ENCODE assay signal across 12 mouse cellular contexts in the genomic region with DNA sequence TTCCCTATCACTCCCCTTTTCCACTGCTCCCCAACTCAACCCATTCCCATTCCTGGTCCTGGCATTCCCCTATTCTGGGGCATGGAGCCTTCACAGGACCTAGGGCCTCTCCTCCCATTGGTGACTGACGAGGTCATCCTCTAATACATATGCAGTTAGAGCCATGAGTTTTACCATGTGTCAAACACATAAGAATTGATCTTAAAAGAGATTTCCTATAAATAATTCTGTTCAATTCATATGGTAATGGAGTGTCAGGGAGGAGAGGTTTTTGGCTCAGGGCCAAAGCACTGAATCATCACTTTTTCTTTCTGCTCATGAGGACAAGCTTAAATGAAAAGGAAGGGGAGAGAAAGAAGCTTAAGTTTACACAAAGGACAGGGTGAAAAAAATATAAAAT. TPM values are rescaled to one million over a fixed set of nuclear protein-coding genes. Genes with fewer than 3 reads are reported as not detected.
DNase-seq lines count a peak whose midpoint lies in the region; ATAC-seq lines count a peak whose summit lies in the region.
"Had no signal": no experiment of that assay in that cellular context is flagged by ENCODE, and none has a peak within 500 bp of the region (broad histone marks: within the 10 kb centered on the region; RNA-seq: fewer than 3 reads in every experiment).

No protein-coding gene starts in this region.

- peak; percentile 16 for DNase-seq in adrenal gland, postnatal 14 days
- DNase-seq in adrenal gland, adult 2 months, result no peak
- DNase-seq in left cerebral cortex, adult 18-20 months (ENCODE audit: low spot score in 2 of 2), result peak; percentile 12 to 14
- DNase-seq in left cerebral cortex, postnatal 36 days (ENCODE audit: low spot score in 2 of 2), result no peak
- DNase-seq in ZHBTc4 (ENCODE audit: low read depth, low spot score), result peak; percentile 18
- DNase-seq in midbrain, embryonic 11.5 days (ENCODE audit: low spot score, missing footprints), result no peak
- no peak for DNase-seq in heart, adult 8-10 months (ENCODE audit: low spot score)
- no peak for DNase-seq in thymus, postnatal 0 days (ENCODE audit: low spot score)

- no peak overlapping the region for H3K27ac ChIP-seq in midbrain, embryonic 11.5 days (ENCODE audit: low read depth, low read length)
- H3K27ac ChIP-seq: intestine, embryonic 15.5 days; limb, embryonic 15.5 days; macrophage had no signal

- no peaks in the 10 kb centered on the region for H3K9me3 ChIP-seq in midbrain, embryonic 11.5 days (ENCODE audit: control insufficient read depth, low read length)
- H3K9me3 ChIP-seq: intestine, embryonic 15.5 days; limb, embryonic 15.5 days had no signal

- WGBS in midbrain, embryonic 11.5 days, result 10% methylated on average over 1 of the region's 1 CpGs

- no peaks in the 10 kb centered on the region for H3K27me3 ChIP-seq in midbrain, embryonic 11.5 days (ENCODE audit: control insufficient read depth, insufficient read depth, low read length)
- H3K27me3 ChIP-seq: intestine, embryonic 15.5 days; limb, embryonic 15.5 days had no signal

- H3K4me3 ChIP-seq in midbrain, embryonic 11.5 days (ENCODE audit: low read depth, low read length), result no peak overlapping the region
- H3K4me3 ChIP-seq: intestine, embryonic 15.5 days; limb, embryonic 15.5 days had no signal

- peak; percentile 84 for ATAC-seq in midbrain, embryonic 11.5 days (ENCODE audit: low FRiP score)
- ATAC-seq: intestine, embryonic 15.5 days had no signal

- no peak overlapping the region for H3K4me2 ChIP-seq in midbrain, embryonic 11.5 days
- H3K4me2 ChIP-seq: heart, embryonic 11.5 days; intestine, embryonic 15.5 days; limb, embryonic 15.5 days had no signal

- H3K9ac ChIP-seq in midbrain, embryonic 11.5 days (ENCODE audit: low read length), result no peak overlapping the region
- H3K9ac ChIP-seq: intestine, embryonic 15.5 days; limb, embryonic 15.5 days had no signal

- H3K36me3 ChIP-seq in midbrain, embryonic 11.5 days (ENCODE audit: control insufficient read depth, insufficient read depth, low read length), result no peaks in the 10 kb centered on the region
- H3K36me3 ChIP-seq: intestine, embryonic 15.5 days; limb, embryonic 15.5 days had no signal

- peaks cover 6% of the 10 kb centered on the region for H3K4me1 ChIP-seq in midbrain, embryonic 11.5 days (ENCODE audit: control insufficient read depth, insufficient read depth, low read length)
- H3K4me1 ChIP-seq: intestine, embryonic 15.5 days; limb, embryonic 15.5 days had no signal

- intact Hi-C loops in left cerebral cortex, postnatal 36 days (cut with DNase I), result no loop called here

RNA-seq across cellular contexts. Expression of a gene that starts 7.4 kb away (rescaled TPM):
- 13.4 and 15.6 TPM in 2 replicates for total RNA-seq in adrenal gland, postnatal 14 days (2021)
- total RNA-seq in adrenal gland, adult 2 months (2021), result 10 to 100 TPM; 21.5 to 30.5 TPM
- polyA plus RNA-seq in adrenal gland, adult 2 months (2012; rRNA removed), result 48.3 and 51.6 TPM in 2 replicates
- total RNA-seq in left cerebral cortex, adult 18-20 months (2021), result 100 to 1,000 TPM; 108 to 116 TPM
- 100 to 1,000 TPM in 1 of 2 experiments, 10 to 100 TPM in 1; 90.9 to 106 TPM for total RNA-seq in left cerebral cortex, postnatal 36 days (2021)
- 22.9 and 24.5 TPM in 2 replicates for polyA plus RNA-seq in midbrain, embryonic 11.5 days (2014; fragmentation: Nextera tagmentation; extraction: Ambion mirVana)
- 10 to 100 TPM; 22.3 to 29.1 (median 24.1) TPM for total RNA-seq in heart, adult 8-10 months (2022)
- polyA plus RNA-seq in thymus, postnatal 0 days (2015; fragmentation: Nextera tagmentation; extraction: Ambion mirVana), result 4.3 and 4.4 TPM in 2 replicates

RNA-seq across cellular contexts. Expression of a gene that starts 10.6 kb away (rescaled TPM):
- 2.8 and 3.7 TPM in 2 replicates for total RNA-seq in adrenal gland, postnatal 14 days (2021)
- 1 to 10 TPM; 4.5 to 5.0 TPM for total RNA-seq in adrenal gland, adult 2 months (2021)
- polyA plus RNA-seq in adrenal gland, adult 2 months (2012; rRNA removed), result 3.9 and 4.7 TPM in 2 replicates
- 1 to 10 TPM; 1.3 to 1.5 TPM for total RNA-seq in left cerebral cortex, adult 18-20 months (2021)
- 1 to 10 TPM; 2.2 to 2.4 TPM for total RNA-seq in left cerebral cortex, postnatal 36 days (2021)
- 2.8 and 3.6 TPM in 2 replicates for polyA plus RNA-seq in midbrain, embryonic 11.5 days (2014; fragmentation: Nextera tagmentation; extraction: Ambion mirVana)
- under 1 TPM; 0.13 to 0.32 (median 0.18) TPM for total RNA-seq in heart, adult 8-10 months (2022)
- polyA plus RNA-seq in thymus, postnatal 0 days (2015; fragmentation: Nextera tagmentation; extraction: Ambion mirVana), result 0.48 and 0.53 TPM in 2 replicates
- polyA plus RNA-seq: macrophage had no signal

Comparison
In these comparisons a context has a peak if more than half of its experiments do, and no peak if none do; other contexts are left out.
1. DNase-seq: peak in adrenal gland, postnatal 14 days (single experiment), left cerebral cortex, adult 18-20 months (2 of 2) and ZHBTc4 (single experiment); none in adrenal gland, adult 2 months (single experiment), left cerebral cortex, postnatal 36 days (0 of 2), midbrain, embryonic 11.5 days (single experiment), heart, adult 8-10 months (single experiment) and thymus, postnatal 0 days (single experiment).